Mouse (Mus musculus): Measurements from ENCODE around the gene Plekhm2. TPM values are rescaled to one million over a fixed set of nuclear protein-coding genes. Genes with fewer than 3 reads are reported as not detected.

The Plekhm2 gene
- total and polyA plus RNA-seq, 3 experiments, result 12.4 to 28.2 (median 13.7) TPM

DNA sequence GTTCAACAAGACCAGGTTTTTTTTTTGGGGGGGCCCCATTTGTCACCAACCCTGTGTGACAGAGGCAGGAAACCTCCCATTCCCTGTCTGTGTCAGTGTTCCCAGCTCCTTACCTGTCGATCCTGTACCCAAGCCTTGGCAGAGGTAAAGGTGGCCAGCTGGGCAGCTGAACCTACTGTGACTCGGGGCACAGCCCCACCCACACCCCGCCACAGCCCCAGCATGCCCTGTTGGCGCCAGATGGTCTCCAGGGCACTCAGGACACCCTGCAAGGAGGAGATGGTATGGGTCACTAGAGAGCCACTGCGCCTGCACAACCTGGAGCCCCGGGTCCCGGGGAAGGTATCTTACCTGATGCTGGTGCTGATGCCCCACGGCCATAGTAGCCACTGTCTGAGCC is 42.6 kb downstream of the Plekhm2 start:
- H3K9ac ChIP-seq (ENCODE audit: insufficient read depth, low read depth), result no peak overlapping the region
- H3K4me3 ChIP-seq (replicated peaks in 1 of 3; ENCODE audit: low read depth in 2 of 3, low read length in 2 of 3, poor library complexity in 1 of 3), result no peak overlapping the region
- H3K27me3 ChIP-seq (replicated peaks), result no peaks in the 10 kb centered on the region
- H3K79me2 ChIP-seq (replicated peaks; ENCODE audit: control insufficient read depth, extremely low read depth, insufficient read depth, poor library complexity, severe bottlenecking), result no peaks in the 10 kb centered on the region
- in situ Hi-C loops (cut with MboI; ENCODE audit: low pct_ligation_motif_present, low pct_unique_long_range_greater_than_20kb, low sequenced_read_pairs) (no loop called here), dilution Hi-C loops (cut with MboI; ENCODE audit: extremely low pct_ligation_motif_present, extremely low pct_unique_long_range_greater_than_20kb, low sequenced_read_pairs) (no loop called here)
- DNase-seq (ENCODE audit: extremely low read depth), result no peak
- H3K4me1 ChIP-seq (ENCODE audit: control insufficient read depth in 1 of 2, insufficient read depth in 2 of 2), result peaks cover 32 to 78% of the 10 kb centered on the region in 2 experiments
- no peak for TF ChIP-seq IRF4 (IDR thresholded peaks at IDR 0.05; ENCODE audit: low read depth, low read length)
- no peak for TF ChIP-seq JUN (IDR thresholded peaks at IDR 0.05; ENCODE audit: insufficient read depth, low read depth, low read length)
- no peak for TF ChIP-seq E2F4 (IDR thresholded peaks at IDR 0.05; ENCODE audit: insufficient replicate concordance, low read depth, low read length)
- TF ChIP-seq HCFC1 (IDR thresholded peaks at IDR 0.05; ENCODE audit: low read depth, low read length), result no peak
- TF ChIP-seq NELFE (IDR thresholded peaks at IDR 0.05; ENCODE audit: low read depth, low read length), result no peak
- TF ChIP-seq RCOR1 (conservative IDR thresholded peaks at IDR 0.05; ENCODE audit: low read depth, low read length), result no peak
- no peak for TF ChIP-seq MXI1 (IDR thresholded peaks at IDR 0.05; ENCODE audit: low read depth, low read length)
- no peak for TF ChIP-seq SIN3A (IDR thresholded peaks at IDR 0.05; ENCODE audit: low read length)
- no peak for TF ChIP-seq CTCF (conservative IDR thresholded peaks at IDR 0.05 in 1 of 2, IDR thresholded peaks at IDR 0.05 in 1 of 2; ENCODE audit: low read depth in 2 of 2, low read length in 2 of 2)
- no peak for TF ChIP-seq RAD21 (IDR thresholded peaks at IDR 0.05; ENCODE audit: low read depth, low read length)
- no peak for TF ChIP-seq MYC (IDR thresholded peaks at IDR 0.05; ENCODE audit: low read depth, low read length)
- TF ChIP-seq MAFK (IDR thresholded peaks at IDR 0.05; ENCODE audit: insufficient replicate concordance, low read length), result no peak
- TF ChIP-seq TBP (conservative IDR thresholded peaks at IDR 0.05; ENCODE audit: low read depth, low read length), result no peak
- no peak for TF ChIP-seq JUND (conservative IDR thresholded peaks at IDR 0.05; ENCODE audit: low read depth, low read length)
- no peak for TF ChIP-seq NRF1 (IDR thresholded peaks at IDR 0.05; ENCODE audit: low read depth, low read length)
- TF ChIP-seq BHLHE40 (IDR thresholded peaks at IDR 0.05; ENCODE audit: low read depth, low read length), result no peak
- no peak for TF ChIP-seq MAZ (IDR thresholded peaks at IDR 0.05; ENCODE audit: low read depth, low read length)
- TF ChIP-seq SMC3 (IDR thresholded peaks at IDR 0.05; ENCODE audit: low read depth, low read length), result no peak
- no peak for TF ChIP-seq ZKSCAN1 (IDR thresholded peaks at IDR 0.05; ENCODE audit: borderline replicate concordance, low read depth, low read length)
- no peak overlapping the region for H3K27ac ChIP-seq (ENCODE audit: insufficient read depth, low read depth)
- no peaks in the 10 kb centered on the region for H3K9me3 ChIP-seq (replicated peaks; ENCODE audit: low read length)
- H3K4me2 ChIP-seq (ENCODE audit: insufficient read depth, low read depth, poor library complexity, severe bottlenecking), result no peak overlapping the region
- H3K36me3 ChIP-seq (replicated peaks in 1 of 2; ENCODE audit: control insufficient read depth in 1 of 2, insufficient read depth in 1 of 2, low read length in 1 of 2), result peaks cover 7 to 24% of the 10 kb centered on the region in 2 experiments

DNA sequence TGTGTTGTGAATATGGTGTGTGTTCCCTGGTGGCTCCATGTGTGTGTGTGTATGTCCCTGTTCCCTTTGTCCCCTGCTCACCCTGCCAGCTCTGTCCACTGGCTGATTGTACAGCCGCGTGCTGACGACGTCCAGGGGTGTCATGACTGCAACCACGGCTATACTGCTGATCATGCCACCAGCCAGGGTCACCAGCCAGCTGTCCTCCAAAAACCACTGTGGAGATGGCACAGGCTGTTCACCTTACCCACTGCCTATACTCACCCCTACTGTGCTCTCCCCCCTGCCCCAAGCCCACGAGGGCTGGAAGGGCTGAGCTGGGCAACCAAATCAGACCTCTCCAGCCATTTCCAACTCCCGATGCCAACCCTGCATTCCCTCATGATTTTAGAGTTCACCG is 43.4 kb downstream of the Plekhm2 start:
- H3K4me3 ChIP-seq (replicated peaks in 1 of 3; ENCODE audit: low read depth in 2 of 3, low read length in 2 of 3, poor library complexity in 1 of 3), result no peak overlapping the region
- no peak overlapping the region for H3K27ac ChIP-seq (ENCODE audit: insufficient read depth, low read depth)
- no peak overlapping the region for H3K9ac ChIP-seq (ENCODE audit: insufficient read depth, low read depth)
- no peaks in the 10 kb centered on the region for H3K9me3 ChIP-seq (replicated peaks; ENCODE audit: low read length)
- dilution Hi-C loops (cut with MboI; ENCODE audit: extremely low pct_ligation_motif_present, extremely low pct_unique_long_range_greater_than_20kb, low sequenced_read_pairs) (no loop called here), in situ Hi-C loops (cut with MboI; ENCODE audit: low pct_ligation_motif_present, low pct_unique_long_range_greater_than_20kb, low sequenced_read_pairs) (no loop called here)
- peaks cover 30 to 72% of the 10 kb centered on the region in 2 experiments for H3K4me1 ChIP-seq (ENCODE audit: control insufficient read depth in 1 of 2, insufficient read depth in 2 of 2)
- peaks cover 2 to 19% of the 10 kb centered on the region in 2 experiments for H3K36me3 ChIP-seq (replicated peaks in 1 of 2; ENCODE audit: control insufficient read depth in 1 of 2, insufficient read depth in 1 of 2, low read length in 1 of 2)
- no peak for DNase-seq (ENCODE audit: extremely low read depth)
- no peak for TF ChIP-seq CTCF (conservative IDR thresholded peaks at IDR 0.05 in 1 of 2, IDR thresholded peaks at IDR 0.05 in 1 of 2; ENCODE audit: low read depth in 2 of 2, low read length in 2 of 2)
- no peaks in the 10 kb centered on the region for H3K27me3 ChIP-seq (replicated peaks)
- no peak overlapping the region for H3K4me2 ChIP-seq (ENCODE audit: insufficient read depth, low read depth, poor library complexity, severe bottlenecking)
- no peaks in the 10 kb centered on the region for H3K79me2 ChIP-seq (replicated peaks; ENCODE audit: control insufficient read depth, extremely low read depth, insufficient read depth, poor library complexity, severe bottlenecking)
